In the genomic region with DNA sequence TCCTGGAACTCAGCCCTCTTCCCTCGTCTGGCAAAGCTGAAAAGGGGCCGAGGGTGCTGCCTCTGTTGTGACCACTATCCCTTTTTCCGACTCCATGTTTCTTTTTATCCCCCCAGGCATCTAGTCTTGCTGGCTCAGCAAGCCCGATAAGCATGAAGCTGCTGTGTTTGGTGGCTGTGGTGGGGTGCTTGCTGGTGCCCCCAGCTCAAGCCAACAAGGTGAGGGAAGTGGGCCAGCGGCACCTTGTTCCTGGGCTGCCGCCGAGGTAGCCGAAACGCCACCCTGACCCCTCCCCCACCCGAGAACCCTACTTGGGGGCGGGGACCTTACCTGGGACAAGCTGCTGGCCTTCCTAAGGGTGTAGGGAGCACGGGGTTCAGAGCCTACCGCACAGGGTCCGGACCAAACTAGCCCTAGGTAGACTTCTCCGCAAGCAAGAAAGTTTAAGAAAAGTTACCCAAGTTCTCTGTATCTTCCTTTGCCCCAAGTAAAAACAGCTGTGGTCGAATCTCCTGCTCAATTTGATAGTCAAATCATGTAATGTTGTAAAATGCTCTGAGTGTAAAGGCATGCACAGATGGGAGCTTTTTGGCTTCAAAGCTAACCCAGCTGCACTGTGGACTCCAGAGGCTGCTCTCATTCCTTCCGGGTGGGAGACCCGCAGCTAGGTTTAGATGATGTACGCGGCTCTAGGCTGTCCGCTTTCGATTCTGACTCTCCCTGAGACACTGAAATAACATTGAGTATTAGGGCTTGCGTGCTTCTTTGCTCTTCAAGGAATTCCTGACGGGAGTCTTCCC, we compare ENCODE assay signal across 8 mouse cellular contexts. TPM values are rescaled to one million over a fixed set of nuclear protein-coding genes. Genes with fewer than 3 reads are reported as not detected.
DNase-seq lines count a peak whose midpoint lies in the region; ATAC-seq and TF ChIP-seq lines count a peak whose summit lies in the region.

No protein-coding gene starts in this region.

- peaks cover 18% of the 10 kb centered on the region for H3K36me3 ChIP-seq in liver, embryonic 14.5 days (replicated peaks; ENCODE audit: control insufficient read depth, insufficient read depth, low read depth)
- H3K36me3 ChIP-seq in neural tube, embryonic 13.5 days, result peaks cover 33% of the 10 kb centered on the region

- WGBS in bone marrow, adult 2 months, result 7% methylated on average over 24 of the region's 24 CpGs
- 10% methylated on average over 24 of the region's 24 CpGs for WGBS in liver, embryonic 14.5 days (ENCODE audit: insufficient replicate concordance)
- 6% methylated on average over 24 of the region's 24 CpGs for WGBS in neural tube, embryonic 13.5 days

- H3K9ac ChIP-seq in liver, embryonic 14.5 days (replicated peaks), result peak overlapping the region; percentile 97
- H3K9ac ChIP-seq in neural tube, embryonic 13.5 days, result peak overlapping the region; percentile 87

- peak overlapping the region; percentile 28 for H3K27ac ChIP-seq in bone marrow, adult 2 months (ENCODE audit: control insufficient read depth, insufficient read depth, low read depth, low read length, poor library complexity)
- peak overlapping the region; percentile 84 for H3K27ac ChIP-seq in liver, embryonic 14.5 days
- peak overlapping the region; percentile 81 for H3K27ac ChIP-seq in neural tube, embryonic 13.5 days (replicated peaks)

- TF ChIP-seq EP300 in liver, embryonic 14.5 days (IDR thresholded peaks at IDR 0.05; ENCODE audit: low read depth), result no peak

- peak overlapping the region; percentile 80 for H3K4me3 ChIP-seq in bone marrow, adult 2 months (replicated peaks; ENCODE audit: control insufficient read depth, low read depth, low read length)
- H3K4me3 ChIP-seq in liver, embryonic 14.5 days (ENCODE audit: insufficient read depth in 1 of 2, low read depth in 2 of 2, low read length in 2 of 2), result peak overlapping the region; percentile 83 to 96
- H3K4me3 ChIP-seq in neural tube, embryonic 13.5 days, result peak overlapping the region; percentile 74

- TF ChIP-seq CTCF in bone marrow, adult 2 months (IDR thresholded peaks at IDR 0.05; ENCODE audit: control insufficient read depth, insufficient read depth, low read length), result no peak
- TF ChIP-seq CTCF in liver, embryonic 14.5 days (IDR thresholded peaks at IDR 0.05; ENCODE audit: low read depth), result no peak

- TF ChIP-seq POLR2A in bone marrow, adult 2 months (IDR thresholded peaks at IDR 0.05; ENCODE audit: borderline replicate concordance, control insufficient read depth, low read depth, low read length), result no peak

- DNase-seq in layer of hippocampus, adult 11-12 months (ENCODE audit: low spot score), result peak; percentile 16
- no peak for DNase-seq in layer of hippocampus, adult 8-10 months (ENCODE audit: low spot score in 2 of 2)
- peak; percentile 58 for DNase-seq in induced T-regulatory cell, adult 2 months (ENCODE audit: low read depth)
- peak in 1 of 3 experiments; percentile 29 for DNase-seq in liver, embryonic 14.5 days (ENCODE audit: low read depth in 3 of 3, low spot score in 3 of 3)
- peak; percentile 73 for DNase-seq in yolk sac, embryonic 10.5 days (ENCODE audit: low spot score)

- H3K4me2 ChIP-seq in liver, embryonic 14.5 days (ENCODE audit: low read depth), result peak overlapping the region; percentile 93
- H3K4me2 ChIP-seq in neural tube, embryonic 13.5 days, result peak overlapping the region; percentile 97

- no peaks in the 10 kb centered on the region; the same call in 1 of the 2 replicates for H3K4me1 ChIP-seq in bone marrow, adult 2 months (ENCODE audit: control insufficient read depth, insufficient read depth, low read length)
- peaks cover 38 to 43% of the 10 kb centered on the region in 2 experiments for H3K4me1 ChIP-seq in liver, embryonic 14.5 days (replicated peaks; ENCODE audit: control insufficient read depth in 2 of 2, insufficient read depth in 2 of 2, low read length in 1 of 2)
- H3K4me1 ChIP-seq in neural tube, embryonic 13.5 days (replicated peaks), result peaks cover 20% of the 10 kb centered on the region

- no peaks in the 10 kb centered on the region for H3K27me3 ChIP-seq in liver, embryonic 14.5 days (ENCODE audit: control insufficient read depth, insufficient read depth, low read length)
- H3K27me3 ChIP-seq in neural tube, embryonic 13.5 days, result no peaks in the 10 kb centered on the region

- no peaks in the 10 kb centered on the region for H3K9me3 ChIP-seq in liver, embryonic 14.5 days (ENCODE audit: control insufficient read depth, low read length)
- no peaks in the 10 kb centered on the region for H3K9me3 ChIP-seq in neural tube, embryonic 13.5 days

- peak; percentile 35 for ATAC-seq in erythroid progenitor cell, adult 5-6 weeks (replicated peaks; ENCODE audit: low FRiP score, poor library complexity, severe bottlenecking)
- peak; percentile 19 for ATAC-seq in liver, embryonic 14.5 days (ENCODE audit: insufficient read depth)
- peak; percentile 75 for ATAC-seq in neural tube, embryonic 13.5 days (ENCODE audit: low read depth)

RNA-seq across cellular contexts. Expression of gene Tmem9, which starts 10.6 kb away (rescaled TPM):
- total RNA-seq in layer of hippocampus, adult 8-10 months (2022), result 10 to 100 TPM; 71.4 to 79.2 (median 73.5) TPM
- polyA plus RNA-seq in bone marrow, adult 2 months (2011; ENCODE audit: insufficient read depth, insufficient read length, low replicate concordance, missing spikeins), result 24.6 and 28.6 TPM in 2 replicates
- total RNA-seq in erythroid progenitor cell, adult 5-6 weeks (2015; ENCODE audit: low replicate concordance), result 29.8 and 64.5 TPM in 2 replicates
- total RNA-seq in erythroid progenitor cell, adult 5-6 weeks (2017; ENCODE audit: low replicate concordance), result 31.8 and 54.4 TPM in 2 replicates
- polyA plus RNA-seq in liver, embryonic 14.5 days (2012; rRNA removed), result 43.9 and 44.4 TPM in 2 replicates
- polyA plus RNA-seq in liver, embryonic 14.5 days (2014; fragmentation: Nextera tagmentation; extraction: Ambion mirVana), result 42.4 and 44.2 TPM in 2 replicates
- polyA plus RNA-seq in neural tube, embryonic 13.5 days (2015; fragmentation: Nextera tagmentation; extraction: Ambion mirVana), result 155 and 180 TPM in 2 replicates

RNA-seq across cellular contexts. Expression of gene Igfn1, which starts 12.4 kb away (rescaled TPM):
- total RNA-seq in layer of hippocampus, adult 8-10 months (2022), result under 1 TPM; 0.35 to 0.61 (median 0.38) TPM
- not detected in 2 replicates for polyA plus RNA-seq in bone marrow, adult 2 months (2011; ENCODE audit: insufficient read depth, insufficient read length, low replicate concordance, missing spikeins)
- total RNA-seq in erythroid progenitor cell, adult 5-6 weeks (2015; ENCODE audit: low replicate concordance), result not detected in 2 replicates
- not detected in 2 replicates for total RNA-seq in erythroid progenitor cell, adult 5-6 weeks (2017; ENCODE audit: low replicate concordance)
- not detected in 2 replicates for polyA plus RNA-seq in liver, embryonic 14.5 days (2012; rRNA removed)
- not detected in 2 replicates for polyA plus RNA-seq in liver, embryonic 14.5 days (2014; fragmentation: Nextera tagmentation; extraction: Ambion mirVana)
- not detected in 2 replicates for polyA plus RNA-seq in neural tube, embryonic 13.5 days (2015; fragmentation: Nextera tagmentation; extraction: Ambion mirVana)

RNA-seq across cellular contexts. Expression of gene Ascl5, which starts 32.0 kb away (rescaled TPM):
- total RNA-seq in layer of hippocampus, adult 8-10 months (2022), result not detected
- not detected in 2 replicates for polyA plus RNA-seq in bone marrow, adult 2 months (2011; ENCODE audit: insufficient read depth, insufficient read length, low replicate concordance, missing spikeins)
- total RNA-seq in erythroid progenitor cell, adult 5-6 weeks (2015; ENCODE audit: low replicate concordance), result not detected in 2 replicates
- not detected in 2 replicates for total RNA-seq in erythroid progenitor cell, adult 5-6 weeks (2017; ENCODE audit: low replicate concordance)
- polyA plus RNA-seq in liver, embryonic 14.5 days (2012; rRNA removed), result not detected in 2 replicates
- polyA plus RNA-seq in liver, embryonic 14.5 days (2014; fragmentation: Nextera tagmentation; extraction: Ambion mirVana), result not detected in 2 replicates
- not detected in 2 replicates for polyA plus RNA-seq in neural tube, embryonic 13.5 days (2015; fragmentation: Nextera tagmentation; extraction: Ambion mirVana)

RNA-seq across cellular contexts. Expression of gene Cacna1s, which starts 34.0 kb away (rescaled TPM):
- 1 to 10 TPM in 2 of 4 experiments, under 1 TPM in 2; 0.37 to 1.9 (median 0.79) TPM for total RNA-seq in layer of hippocampus, adult 8-10 months (2022)
- 0.45 and 0.70 TPM in 2 replicates for polyA plus RNA-seq in bone marrow, adult 2 months (2011; ENCODE audit: insufficient read depth, insufficient read length, low replicate concordance, missing spikeins)
- not detected in 2 replicates for total RNA-seq in erythroid progenitor cell, adult 5-6 weeks (2015; ENCODE audit: low replicate concordance)
- total RNA-seq in erythroid progenitor cell, adult 5-6 weeks (2017; ENCODE audit: low replicate concordance), result not detected in 2 replicates
- polyA plus RNA-seq in liver, embryonic 14.5 days (2012; rRNA removed), result 0.02 TPM in 1 of 2 replicates, not detected in the other
- not detected in 2 replicates for polyA plus RNA-seq in liver, embryonic 14.5 days (2014; fragmentation: Nextera tagmentation; extraction: Ambion mirVana)
- 0.28 and 1.2 TPM in 2 replicates for polyA plus RNA-seq in neural tube, embryonic 13.5 days (2015; fragmentation: Nextera tagmentation; extraction: Ambion mirVana)

Comparison
In these comparisons a context has a peak if more than half of its experiments do, and no peak if none do; other contexts are left out.
1. DNase-seq: peak in layer of hippocampus, adult 11-12 months (single experiment), induced T-regulatory cell, adult 2 months (single experiment) and yolk sac, embryonic 10.5 days (single experiment); none in layer of hippocampus, adult 8-10 months (0 of 2).
2. H3K27ac ChIP-seq: peak in every context shown above with its lines; median percentile 84 in liver, embryonic 14.5 days; 81 in neural tube, embryonic 13.5 days; 28 in bone marrow, adult 2 months.
3. ATAC-seq: peak in every context shown above with its lines; median percentile 75 in neural tube, embryonic 13.5 days; 35 in erythroid progenitor cell, adult 5-6 weeks; 19 in liver, embryonic 14.5 days.
4. Peak in every context shown above with its lines, with median percentiles within 50 percentile points of each other: H3K4me3 ChIP-seq.